Mouse (Mus musculus) central nervous system, embryonic 18 days (tissue): ENCODE data around the gene Usp51. TPM values are rescaled to one million over a fixed set of nuclear protein-coding genes. Genes with fewer than 3 reads are reported as not detected.

Source experiments
- polyA plus RNA-seq: library from polyadenylated mRNA; depleted of rRNA; stranded (reverse); fragments of >200 nt; gene quantifications from 2 replicates; pipeline ENCODE4 v1.2.3, GENCODE M21; 2012; rRNA removed

Gene Usp51
- 2.1 TPM in 2 replicates for polyA plus RNA-seq

GRCm38 (mm10) chrX:153006387-153006841, at the start of gene Usp51:
TSS of gene Usp51 (plus strand) at chrX:153006469.

GRCm38 (mm10) chrX:153037087-153037971, 31.1 kb downstream of the Usp51 start, which contains the start of gene Mageh1:
TSS of gene Mageh1 (minus strand) at chrX:153037575.

Other genes with a start within 250 kb of the Usp51 start
- gene Shroom2, start 237.0 kb upstream of the Usp51 start, polyA plus RNA-seq: 92.9 and 94.4 TPM in 2 replicates
- 0.10 and 0.24 TPM in 2 replicates for gene Gpr143, start 224.5 kb upstream of the Usp51 start, polyA plus RNA-seq
- gene Mageh1, start 31.1 kb downstream of the Usp51 start, polyA plus RNA-seq: 91.9 and 98.7 TPM in 2 replicates
- 2.0 and 2.1 TPM in 2 replicates for gene Foxr2, start 112.3 kb downstream of the Usp51 start, polyA plus RNA-seq
- 85.7 and 90.6 TPM in 2 replicates for gene Rragb, start 133.5 kb downstream of the Usp51 start, polyA plus RNA-seq
- 15.3 and 15.5 TPM in 2 replicates for gene Klf8, start 231.0 kb downstream of the Usp51 start, polyA plus RNA-seq